Mouse (Mus musculus) forebrain, embryonic 16.5 days (tissue): ENCODE data around the gene Hspa1a. TPM values are rescaled to one million over a fixed set of nuclear protein-coding genes. Genes with fewer than 3 reads are reported as not detected.

Experiments
- ATAC-seq: fragments of 200-750 bp; cut with Nextera tagmentation; 2 replicates; pipeline ENCODE4 v1.8.0; 2017; ENCODE audit warnings: mild to moderate bottlenecking, moderate library complexity
- H3K27ac ChIP-seq: fragments of 300-500 bp; sonication (generic); 2 replicates; pipeline ENCODE4 v1.5.1; 2014; ENCODE audit warnings: low read length, control low read depth
- H3K27me3 ChIP-seq: fragments of 300-500 bp; sonication (generic); replicated peaks from 2 replicates; pipeline ENCODE4 v1.6.1; 2014; ENCODE audit warnings: low read length; ENCODE audit not compliant: control insufficient read depth, insufficient read depth
- H3K36me3 ChIP-seq: fragments of 300-500 bp; sonication (generic); 2 replicates; pipeline ENCODE4 v1.6.1; 2014; ENCODE audit not compliant: control insufficient read depth, insufficient read depth
- H3K4me1 ChIP-seq: fragments of 300-500 bp; sonication (generic); replicated peaks from 2 replicates; pipeline ENCODE4 v1.6.1; 2014; ENCODE audit warnings: low read length; ENCODE audit not compliant: control insufficient read depth, insufficient read depth
- H3K4me2 ChIP-seq: fragments of 300-500 bp; sonication (generic); 2 replicates; pipeline ENCODE4 v1.6.1; 2014; ENCODE audit warnings: mild to moderate bottlenecking, low read length, control low read depth
- H3K4me3 ChIP-seq: fragments of 300-500 bp; sonication (generic); replicated peaks from 2 replicates; pipeline ENCODE4 v1.5.1; 2014; ENCODE audit warnings: mild to moderate bottlenecking, low read length, control low read depth
- H3K9ac ChIP-seq: fragments of 300-500 bp; sonication (generic); replicated peaks from 2 replicates; pipeline ENCODE4 v1.6.1; 2014; ENCODE audit warnings: low read depth, low read length, control low read depth
- H3K9me3 ChIP-seq: fragments of 300-500 bp; sonication (generic); 2 replicates; pipeline ENCODE4 v1.6.1; 2016; ENCODE audit warnings: low read length; ENCODE audit not compliant: control insufficient read depth
- WGBS: fragments of 180-500 bp; shearing (Covaris S2); extraction: QIAGEN DNeasy Blood & Tissue Kit; methylation state at CpG from one replicate; pipeline ENCODE4 v1.1.7; 2014; 5-methylcytosine and 5-hydroxymethylcytosine counted together
- polyA plus RNA-seq: library from polyadenylated mRNA; unstranded; fragments of >200 nt; fragmentation: Nextera tagmentation; extraction: Ambion mirVana; gene quantifications from 2 replicates; pipeline ENCODE4 v1.2.1, GENCODE M21; 2015

Gene Hspa1a
- polyA plus RNA-seq, 1 experiment from 2014 or later = 5.2 TPM

- Histone ChIP-seq H3K27me3 (no peaks in the 10 kb centered on the region), H3K9me3 (no peaks in the 10 kb centered on the region), H3K9ac (no peak overlapping the region), H3K36me3 (no peaks in the 10 kb centered on the region), H3K4me1 (peaks cover 9% of the 10 kb centered on the region), H3K4me2 (no peak overlapping the region), H3K4me3 (no peak overlapping the region), H3K27ac (no peak overlapping the region)
- WGBS = 83% methylated on average over 4 of the region's 4 CpGs
- no peak for ATAC-seq
These were observed 43.1 kb downstream of the Hspa1a start for GRCm38 (mm10) chr17:34928841-34929240.

- peaks cover 9% of the 10 kb centered on the region for H3K4me1 ChIP-seq
- H3K27me3 ChIP-seq = no peaks in the 10 kb centered on the region
- H3K4me3 ChIP-seq = no peak overlapping the region
- WGBS = 86% methylated on average over 18 of the region's 18 CpGs
- H3K9me3 ChIP-seq = no peaks in the 10 kb centered on the region
- no peak for ATAC-seq
- H3K9ac ChIP-seq = no peak overlapping the region
- no peak overlapping the region for H3K27ac ChIP-seq
- no peak overlapping the region for H3K4me2 ChIP-seq
- H3K36me3 ChIP-seq = no peaks in the 10 kb centered on the region
These were observed 44.5 kb downstream of the Hspa1a start for GRCm38 (mm10) chr17:34927306-34928019.

GRCm38 (mm10) chr17:34924258-34924657 lies 47.7 kb downstream of the Hspa1a start:
- no peak overlapping the region for H3K4me2 ChIP-seq
- ATAC-seq = no peak
- no peak overlapping the region for H3K27ac ChIP-seq
- H3K9me3 ChIP-seq = no peaks in the 10 kb centered on the region
- no peaks in the 10 kb centered on the region for H3K4me1 ChIP-seq
- H3K27me3 ChIP-seq = no peaks in the 10 kb centered on the region
- H3K9ac ChIP-seq = no peak overlapping the region
- no peaks in the 10 kb centered on the region for H3K36me3 ChIP-seq
- no peak overlapping the region for H3K4me3 ChIP-seq
- WGBS = 65% methylated on average over 5 of the region's 5 CpGs

- Histone ChIP-seq H3K4me1 (no peaks in the 10 kb centered on the region), H3K27ac (no peak overlapping the region), H3K9me3 (no peaks in the 10 kb centered on the region), H3K9ac (no peak overlapping the region), H3K4me2 (no peak overlapping the region), H3K4me3 (no peak overlapping the region), H3K27me3 (no peaks in the 10 kb centered on the region), H3K36me3 (no peaks in the 10 kb centered on the region)
- ATAC-seq = no peak
- 52% methylated on average over 6 of the region's 6 CpGs for WGBS
These were observed 49.0 kb downstream of the Hspa1a start for GRCm38 (mm10) chr17:34922939-34923338.

Other genes with a start within 250 kb of the Hspa1a start
- 0.16 TPM in 1 of 2 replicates, not detected in the other for gene C4b, start 228.3 kb downstream of the Hspa1a start, polyA plus RNA-seq
- gene Cyp21a1, start 167.6 kb downstream of the Hspa1a start, polyA plus RNA-seq = not detected in 2 replicates
- 33.4 and 50.4 TPM in 2 replicates for gene Stk19, start 135.2 kb downstream of the Hspa1a start, polyA plus RNA-seq
- gene Dxo, start 135.1 kb downstream of the Hspa1a start, polyA plus RNA-seq = 64.8 and 75.6 TPM in 2 replicates
- gene Skiv2l, start 121.9 kb downstream of the Hspa1a start, polyA plus RNA-seq = 65.6 and 67.5 TPM in 2 replicates
- gene Nelfe, start 121.8 kb downstream of the Hspa1a start, polyA plus RNA-seq = 87.5 and 97.7 TPM in 2 replicates
- 1.1 and 1.3 TPM in 2 replicates for gene Cfb, start 109.6 kb downstream of the Hspa1a start, polyA plus RNA-seq
- 7.1 and 8.0 TPM in 2 replicates for gene Zbtb12, start 92.7 kb downstream of the Hspa1a start, polyA plus RNA-seq
- gene Gm20547, start 90.1 kb downstream of the Hspa1a start, polyA plus RNA-seq = 0.29 TPM in 1 of 2 replicates, not detected in the other
- 1.6 and 1.7 TPM in 2 replicates for gene C2, start 73.9 kb downstream of the Hspa1a start, polyA plus RNA-seq
- gene Ehmt2, start 73.7 kb downstream of the Hspa1a start, polyA plus RNA-seq = 107 and 121 TPM in 2 replicates
- 0.09 TPM in 1 of 2 replicates, not detected in the other for gene Slc44a4, start 57.7 kb downstream of the Hspa1a start, polyA plus RNA-seq
- gene Neu1, start 40.9 kb downstream of the Hspa1a start, polyA plus RNA-seq = 31.8 and 36.8 TPM in 2 replicates
- 0.14 TPM in 1 of 2 replicates, not detected in the other for gene Hspa1b, start 12.9 kb downstream of the Hspa1a start, polyA plus RNA-seq
- not detected in 2 replicates for gene Gm20481, start 2.2 kb downstream of the Hspa1a start, polyA plus RNA-seq
- gene Hspa1l, start 547 bp upstream of the Hspa1a start, polyA plus RNA-seq = 1.5 and 1.7 TPM in 2 replicates
- gene Lsm2, start 9.7 kb upstream of the Hspa1a start, polyA plus RNA-seq = 119 and 121 TPM in 2 replicates
- 81.7 and 85.2 TPM in 2 replicates for gene Vars, start 28.8 kb upstream of the Hspa1a start, polyA plus RNA-seq
- 0.12 and 0.14 TPM in 2 replicates for gene Vwa7, start 44.4 kb upstream of the Hspa1a start, polyA plus RNA-seq
- 2.2 and 2.7 TPM in 2 replicates for gene Sapcd1, start 55.9 kb upstream of the Hspa1a start, polyA plus RNA-seq
- 3.1 and 3.4 TPM in 2 replicates for gene Msh5, start 74.6 kb upstream of the Hspa1a start, polyA plus RNA-seq
- gene Clic1, start 77.8 kb upstream of the Hspa1a start, polyA plus RNA-seq = 79.3 and 85.5 TPM in 2 replicates
- 484 and 489 TPM in 2 replicates for gene Ddah2, start 86.9 kb upstream of the Hspa1a start, polyA plus RNA-seq
- not detected in 2 replicates for gene Ly6g6c, start 93.2 kb upstream of the Hspa1a start, polyA plus RNA-seq
- 0.24 TPM in 1 of 2 replicates, not detected in the other for gene Mpig6b, start 94.0 kb upstream of the Hspa1a start, polyA plus RNA-seq
- gene Ly6g6e, start 104.7 kb upstream of the Hspa1a start, polyA plus RNA-seq = 11.8 and 12.3 TPM in 2 replicates
- gene Ly6g6d, start 105.9 kb upstream of the Hspa1a start, polyA plus RNA-seq = 1.2 and 1.6 TPM in 2 replicates
- gene Ly6g6f, start 113.5 kb upstream of the Hspa1a start, polyA plus RNA-seq = not detected in 2 replicates
- 93.1 and 109 TPM in 2 replicates for gene Abhd16a, start 117.1 kb upstream of the Hspa1a start, polyA plus RNA-seq
- gene Ly6g5c, start 136.1 kb upstream of the Hspa1a start, polyA plus RNA-seq = not detected in 2 replicates
- 0.62 and 1.3 TPM in 2 replicates for gene Ly6g5b, start 143.3 kb upstream of the Hspa1a start, polyA plus RNA-seq
- gene Gpank1, start 149.3 kb upstream of the Hspa1a start, polyA plus RNA-seq = 29.6 and 29.8 TPM in 2 replicates
- 308 and 320 TPM in 2 replicates for gene Csnk2b, start 149.9 kb upstream of the Hspa1a start, polyA plus RNA-seq
- gene D17H6S53E, start 154.2 kb upstream of the Hspa1a start, polyA plus RNA-seq = 6.1 and 8.6 TPM in 2 replicates
- gene Apom, start 159.9 kb upstream of the Hspa1a start, polyA plus RNA-seq = 0.56 TPM in 1 of 2 replicates, not detected in the other
- 85.4 and 86.7 TPM in 2 replicates for gene Bag6, start 163.0 kb upstream of the Hspa1a start, polyA plus RNA-seq
- 156 and 195 TPM in 2 replicates for gene Prrc2a, start 192.7 kb upstream of the Hspa1a start, polyA plus RNA-seq
- gene Aif1, start 203.9 kb upstream of the Hspa1a start, polyA plus RNA-seq = 5.9 and 8.0 TPM in 2 replicates
- 4.5 and 4.9 TPM in 2 replicates for gene Lst1, start 216.3 kb upstream of the Hspa1a start, polyA plus RNA-seq
- 0.24 TPM in 1 of 2 replicates, not detected in the other for gene Ltb, start 222.3 kb upstream of the Hspa1a start, polyA plus RNA-seq
- not detected in 2 replicates for gene Tnf, start 229.9 kb upstream of the Hspa1a start, polyA plus RNA-seq
- gene Lta, start 233.2 kb upstream of the Hspa1a start, polyA plus RNA-seq = 0.24 and 0.35 TPM in 2 replicates
- 0.62 TPM in 1 of 2 replicates, not detected in the other for gene Gm16181, start 248.7 kb upstream of the Hspa1a start, polyA plus RNA-seq